Mouse (Mus musculus): ENCODE results near the gene Mlana.

- TF ChIP-seq POLR2A (IDR thresholded peaks at IDR 0.05; ENCODE audit: insufficient read depth, low read length), result no peak
- TF ChIP-seq CTCF (IDR thresholded peaks at IDR 0.05; ENCODE audit: low read depth, low read length), result no peak
These were observed 36.5 kb upstream of the Mlana start for GRCm38 (mm10) chr19:29660835-29661764.

Data from ES-Bruce4 (cell line).